ENCODE assay signal across 14 mouse cellular contexts in genomic region chrX:137806231-137807114, GRCm38 (mm10).
DNase-seq lines count a peak whose midpoint lies in the region; ATAC-seq and TF ChIP-seq lines count a peak whose summit lies in the region.
"Had no signal": no experiment of that assay in that cellular context is flagged by ENCODE, and none has a peak within 500 bp of the region (broad histone marks: within the 10 kb centered on the region; RNA-seq: fewer than 3 reads in every experiment).

No protein-coding gene starts in this region.

- H3K4me1 ChIP-seq in forebrain, embryonic 15.5 days: no peaks in the 10 kb centered on the region
- H3K4me1 ChIP-seq in hindbrain, postnatal 0 days (ENCODE audit: insufficient read depth, low read length): no peaks in the 10 kb centered on the region
- no peaks in the 10 kb centered on the region for H3K4me1 ChIP-seq in neural tube, embryonic 14.5 days (ENCODE audit: control insufficient read depth, insufficient read depth, low read length)
- H3K4me1 ChIP-seq: intestine, embryonic 15.5 days; limb, embryonic 13.5 days had no signal

- peak; percentile 87 for ATAC-seq in forebrain, embryonic 15.5 days (replicated peaks)
- ATAC-seq in hindbrain, postnatal 0 days: peak; percentile 70
- peak; percentile 79 for ATAC-seq in neural tube, embryonic 14.5 days (ENCODE audit: low read depth)
- ATAC-seq: intestine, embryonic 15.5 days had no signal

- no peaks in the 10 kb centered on the region for H3K9me3 ChIP-seq in forebrain, embryonic 15.5 days
- H3K9me3 ChIP-seq in hindbrain, postnatal 0 days (ENCODE audit: low read length): no peaks in the 10 kb centered on the region
- H3K9me3 ChIP-seq in neural tube, embryonic 14.5 days (ENCODE audit: control insufficient read depth, low read length): no peaks in the 10 kb centered on the region
- H3K9me3 ChIP-seq: intestine, embryonic 15.5 days; limb, embryonic 13.5 days had no signal

- no peak overlapping the region for H3K4me3 ChIP-seq in layer of hippocampus, adult 2 months
- no peak overlapping the region for H3K4me3 ChIP-seq in forebrain, embryonic 15.5 days
- H3K4me3 ChIP-seq in hindbrain, postnatal 0 days (ENCODE audit: low read length): no peak overlapping the region
- H3K4me3 ChIP-seq in neural tube, embryonic 14.5 days (ENCODE audit: low read depth, low read length): no peak overlapping the region
- H3K4me3 ChIP-seq: intestine, embryonic 15.5 days; limb, embryonic 13.5 days had no signal

- H3K9ac ChIP-seq in forebrain, embryonic 15.5 days (replicated peaks): no peak overlapping the region
- H3K9ac ChIP-seq in hindbrain, postnatal 0 days (replicated peaks; ENCODE audit: low read length): no peak overlapping the region
- H3K9ac ChIP-seq in neural tube, embryonic 14.5 days (replicated peaks; ENCODE audit: low read depth, low read length): no peak overlapping the region
- H3K9ac ChIP-seq: intestine, embryonic 15.5 days; limb, embryonic 13.5 days had no signal

- H3K36me3 ChIP-seq in forebrain, embryonic 15.5 days: no peaks in the 10 kb centered on the region
- H3K36me3 ChIP-seq in hindbrain, postnatal 0 days (ENCODE audit: insufficient read depth, low read length): no peaks in the 10 kb centered on the region
- H3K36me3 ChIP-seq in neural tube, embryonic 14.5 days (ENCODE audit: control insufficient read depth, insufficient read depth, low read length): no peaks in the 10 kb centered on the region
- H3K36me3 ChIP-seq: intestine, embryonic 15.5 days; limb, embryonic 13.5 days had no signal

- no peak for DNase-seq in layer of hippocampus, adult 2 months (ENCODE audit: low spot score in 2 of 2)
- no peak for DNase-seq in layer of hippocampus, adult 9-11 months
- peak; percentile 21 for DNase-seq in hindbrain, postnatal 0 days (ENCODE audit: low spot score)
- no peak for DNase-seq in urinary bladder, postnatal 25 days (ENCODE audit: low spot score)
- no peak for DNase-seq in heart, adult 8-10 months (ENCODE audit: low spot score)
- no peak for DNase-seq in thymus, adult 18-20 months
- DNase-seq: heart, adult 11 months; kidney, postnatal 10 days; lung, postnatal 4 days; thymus, postnatal 36 days had no signal

- WGBS in forebrain, embryonic 15.5 days: 35% methylated on average over 4 of the region's 4 CpGs
- 38% methylated on average over 4 of the region's 4 CpGs for WGBS in hindbrain, postnatal 0 days
- WGBS in neural tube, embryonic 14.5 days: 47% methylated on average over 4 of the region's 4 CpGs

- H3K27me3 ChIP-seq in forebrain, embryonic 15.5 days: no peaks in the 10 kb centered on the region
- H3K27me3 ChIP-seq in hindbrain, postnatal 0 days (ENCODE audit: insufficient read depth, low read length): no peaks in the 10 kb centered on the region
- H3K27me3 ChIP-seq in neural tube, embryonic 14.5 days (ENCODE audit: control insufficient read depth, insufficient read depth, low read length): no peaks in the 10 kb centered on the region
- H3K27me3 ChIP-seq: intestine, embryonic 15.5 days; limb, embryonic 13.5 days had no signal

- no peak for TF ChIP-seq CTCF in layer of hippocampus, adult 2 months (conservative IDR thresholded peaks at IDR 0.05)
- TF ChIP-seq CTCF in hindbrain, postnatal 0 days (IDR thresholded peaks at IDR 0.05; ENCODE audit: low read depth): no peak

- peak overlapping the region; percentile 10; the same call in 1 of the 2 replicates for H3K27ac ChIP-seq in layer of hippocampus, adult 2 months
- peak overlapping the region; percentile 50 for H3K27ac ChIP-seq in forebrain, embryonic 15.5 days (replicated peaks)
- H3K27ac ChIP-seq in hindbrain, postnatal 0 days: no peak overlapping the region
- H3K27ac ChIP-seq in neural tube, embryonic 14.5 days (ENCODE audit: low read depth, low read length): peak overlapping the region; percentile 62; the same call in 1 of the 2 replicates
- H3K27ac ChIP-seq: intestine, embryonic 15.5 days; limb, embryonic 13.5 days had no signal

- no peak overlapping the region for H3K4me2 ChIP-seq in forebrain, embryonic 15.5 days (replicated peaks)
- no peak overlapping the region for H3K4me2 ChIP-seq in hindbrain, postnatal 0 days (ENCODE audit: low read depth, low read length)
- H3K4me2 ChIP-seq in neural tube, embryonic 14.5 days (ENCODE audit: low read depth, low read length): no peak overlapping the region
- H3K4me2 ChIP-seq: intestine, embryonic 15.5 days; limb, embryonic 13.5 days had no signal
